Mouse (Mus musculus) brown adipose tissue, adult 24 weeks (tissue): ENCODE measurements around the gene Zfp708. TPM values are rescaled to one million over a fixed set of nuclear protein-coding genes. Genes with fewer than 3 reads are reported as not detected.

ENCODE experiments used
- H3K27ac ChIP-seq: fragments of 200-500 bp; replicated peaks from 2 replicates; pipeline ENCODE4 v1.5.1; 2012; ENCODE audit warnings: low read depth, mild to moderate bottlenecking, low read length
- H3K4me1 ChIP-seq: fragments of 200-500 bp; 2 replicates; pipeline ENCODE4 v1.6.1; 2012; ENCODE audit warnings: low read length, mixed read lengths; ENCODE audit not compliant: control insufficient read depth, insufficient read depth, insufficient read length
- H3K4me3 ChIP-seq: fragments of 200-500 bp; 2 replicates; pipeline ENCODE4 v1.5.1; 2012; ENCODE audit warnings: low read depth, mild to moderate bottlenecking, low read length, moderate library complexity; ENCODE audit not compliant: insufficient read depth
- polyA plus RNA-seq: library from polyadenylated mRNA; stranded (reverse); fragments of >200 nt; gene quantifications from 2 replicates; pipeline ENCODE4 v1.2.4, GENCODE M21; 2012; ENCODE audit not compliant: missing spikeins, insufficient read depth, insufficient read length

Gene Zfp708
- polyA plus RNA-seq, 1 experiment, result not detected

- no peaks in the 10 kb centered on the region for H3K4me1 ChIP-seq
- H3K4me3 ChIP-seq, result no peak overlapping the region
- H3K27ac ChIP-seq, result no peak overlapping the region
Observed at GRCm38 (mm10) chr13:67072786-67073185, 25.0 kb downstream of the Zfp708 start.

- Histone ChIP-seq H3K4me3 (no peak overlapping the region), H3K4me1 (no peaks in the 10 kb centered on the region), H3K27ac (no peak overlapping the region)
Observed at GRCm38 (mm10) chr13:67065386-67065785, 32.4 kb downstream of the Zfp708 start.

GRCm38 (mm10) chr13:67062427-67062826 lies 35.3 kb downstream of the Zfp708 start:
- Histone ChIP-seq H3K27ac (no peak overlapping the region), H3K4me1 (no peaks in the 10 kb centered on the region), H3K4me3 (no peak overlapping the region)

- Histone ChIP-seq H3K27ac (peak within 1 kb of the TSS; percentile 92), H3K4me3 (peak within 1 kb of the TSS; percentile 79), H3K4me1 (no peaks in the 10 kb centered on the region)
Observed at GRCm38 (mm10) chr13:67060786-67061358, 36.9 kb downstream of the Zfp708 start, which contains the start of gene Zfp712. Gene Zfp712, minus strand, starts transcription at chr13:67061170.

- Histone ChIP-seq H3K4me3 (peak overlapping the region; percentile 79), H3K4me1 (no peaks in the 10 kb centered on the region), H3K27ac (no peak overlapping the region)
Observed at GRCm38 (mm10) chr13:67060161-67060785, 37.5 kb downstream of the Zfp708 start.

Other genes with a start within 250 kb of the Zfp708 start
- 3.4 and 4.7 TPM in 2 replicates for gene Gm10767, start 193.1 kb downstream of the Zfp708 start, polyA plus RNA-seq
- gene Zfp712, start 36.8 kb downstream of the Zfp708 start, polyA plus RNA-seq, result 0.67 and 0.95 TPM in 2 replicates
- gene Gm28557, start 10.6 kb upstream of the Zfp708 start, polyA plus RNA-seq, result 3.1 and 4.1 TPM in 2 replicates
- gene Rslcan18, start 18.3 kb upstream of the Zfp708 start, polyA plus RNA-seq, result 0.46 TPM in 1 of 2 replicates, not detected in the other
- gene Zfp759, start 23.7 kb upstream of the Zfp708 start, polyA plus RNA-seq, result 2.0 and 2.1 TPM in 2 replicates
- 1.2 and 2.4 TPM in 2 replicates for gene Rsl1, start 75.2 kb upstream of the Zfp708 start, polyA plus RNA-seq
- 0.54 and 0.59 TPM in 2 replicates for gene Zfp455, start 96.5 kb upstream of the Zfp708 start, polyA plus RNA-seq
- gene Zfp458, start 180.5 kb upstream of the Zfp708 start, polyA plus RNA-seq, result 0.58 and 1.7 TPM in 2 replicates
- not detected in 2 replicates for gene Zfp457, start 208.5 kb upstream of the Zfp708 start, polyA plus RNA-seq
- gene Zfp595, start 234.6 kb upstream of the Zfp708 start, polyA plus RNA-seq, result 1.8 and 4.7 TPM in 2 replicates